Mouse (Mus musculus) CD8-positive naive resting alpha-beta T cell, adult 2 months (primary cell): Measurements from ENCODE around the gene Uba2.

Experiments
- DNase-seq, 2 experiments: peaks; one replicate each; pipeline ENCODE4 v3.0.0; 2022; ENCODE audit warnings: low read depth in 2 of 2, low spot score in 2 of 2

The Uba2 gene

GRCm38 (mm10) chr7:34100002-34100401, 69.4 kb downstream of the Uba2 start:
- no peak for DNase-seq

GRCm38 (mm10) chr7:34094911-34095481, 74.4 kb downstream of the Uba2 start, which contains the start of gene Scgb1b30:
Scgb1b30 (plus strand) TSS chr7:34095431.
- no peak for DNase-seq
